Mouse (Mus musculus) urinary bladder, adult 18-20 months (tissue): ENCODE measurements around the gene Med12.
A peak's percentile ranks its signal among the peaks of the same experiment; 100 is the strongest.
"Not testable (repeated sequence)": the region's sequence is repeated elsewhere in the genome, so short reads cannot be mapped to it uniquely, and the experiment has no call there.

Experiments used
- DNase-seq, 2 experiments: peaks; one replicate each; pipeline ENCODE4 v3.0.0; 2022; ENCODE audit warnings: low spot score in 2 of 2, mixed read lengths in 2 of 2

Med12 gene

DNA sequence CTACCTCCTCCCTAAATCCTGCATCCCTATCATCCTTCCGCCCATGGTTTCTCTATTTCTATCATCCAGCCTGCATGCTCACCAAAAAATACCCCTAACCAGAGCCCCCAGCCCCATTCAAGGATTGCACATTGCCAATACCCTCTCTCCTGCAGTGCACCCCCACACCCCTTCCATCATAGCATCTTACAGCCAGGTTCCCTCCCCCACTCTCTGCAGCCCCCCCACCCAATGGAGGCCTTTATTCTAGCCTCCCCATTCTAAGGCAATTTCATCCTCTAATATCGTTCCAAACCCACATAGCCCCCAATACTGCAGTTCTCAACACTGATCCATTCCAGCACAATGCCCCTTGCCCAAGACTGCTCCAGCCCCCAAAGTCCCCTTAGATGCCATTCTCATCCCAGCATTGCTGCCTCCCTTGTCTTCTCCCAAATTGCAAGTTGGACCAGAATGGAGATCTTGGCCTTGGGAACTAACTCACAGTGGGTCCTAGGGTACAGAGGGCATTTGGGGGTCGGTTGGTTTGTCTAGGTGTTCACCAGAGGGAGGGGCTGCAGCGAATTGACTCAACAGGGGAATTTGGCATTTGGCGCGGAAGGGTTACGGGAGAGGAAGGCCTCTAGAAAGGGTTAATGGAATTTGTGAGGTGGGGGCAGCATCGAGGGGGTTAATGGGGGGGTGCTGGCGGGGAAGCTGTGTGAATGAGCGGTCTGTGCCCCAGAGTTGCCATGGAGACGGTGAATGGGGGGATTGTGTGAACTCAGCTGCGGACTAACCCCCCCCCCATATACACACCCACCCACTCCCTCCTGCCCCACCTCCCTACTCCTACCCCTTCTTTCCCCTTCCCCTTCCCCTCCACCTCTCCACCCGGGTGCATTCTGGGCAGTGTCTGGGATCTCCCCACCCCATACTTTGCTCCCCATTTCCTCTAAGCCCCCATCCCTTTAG, 25.9 kb downstream of the Med12 start:
- DNase-seq: no peak

- no peak for DNase-seq
These were observed 26.7 kb downstream of the Med12 start for GRCm38 (mm10) chrX:101300427-101301030.

DNA sequence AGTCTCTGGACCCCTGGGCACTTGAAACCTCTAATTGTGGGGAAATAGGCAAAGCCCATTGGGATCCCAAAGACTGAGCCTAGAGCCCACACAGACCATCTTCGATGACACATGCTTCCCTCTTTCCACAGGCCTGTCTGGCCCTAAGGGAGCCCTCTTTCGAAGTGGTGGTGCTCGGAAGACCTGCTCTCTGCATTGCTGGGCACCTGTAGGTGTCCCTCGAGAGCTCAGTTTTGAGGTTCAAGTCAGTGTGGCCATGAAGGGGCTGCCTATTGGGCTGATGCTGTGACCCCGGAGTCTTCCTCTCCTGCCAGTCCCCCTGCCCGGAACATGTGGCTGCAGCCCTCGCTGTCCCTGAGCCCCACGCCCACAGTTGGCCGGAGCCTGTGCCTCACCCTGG, 27.8 kb downstream of the Med12 start:
- no peak for DNase-seq

- no peak for DNase-seq
These were observed 30.8 kb downstream of the Med12 start for GRCm38 (mm10) chrX:101304646-101305045.

DNA sequence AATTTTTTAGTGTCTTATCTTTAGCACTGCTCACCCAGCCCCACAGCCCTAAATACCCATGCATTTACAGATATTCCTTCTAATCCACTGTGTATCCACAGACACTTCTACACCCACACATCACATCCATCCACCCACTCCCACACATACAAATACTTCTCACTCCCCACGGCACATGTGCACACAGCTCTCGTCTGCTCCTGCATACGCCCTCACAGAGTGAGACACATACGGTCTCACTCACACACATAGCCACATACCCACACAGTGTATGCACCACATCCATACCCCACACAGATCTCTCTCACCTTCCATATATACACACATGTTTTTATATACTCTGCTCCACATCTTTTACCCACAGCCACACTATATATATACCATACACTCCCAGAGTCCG, 35.5 kb downstream of the Med12 start:
- DNase-seq: no peak

- no peak for DNase-seq
These were observed 40.0 kb downstream of the Med12 start for GRCm38 (mm10) chrX:101313625-101314359.

- no peak for DNase-seq
These were observed 45.9 kb downstream of the Med12 start for GRCm38 (mm10) chrX:101319775-101320174.

- no peak for DNase-seq
These were observed 52.4 kb downstream of the Med12 start for GRCm38 (mm10) chrX:101325989-101326899.

GRCm38 (mm10) chrX:101329372-101330028, 55.7 kb downstream of the Med12 start:
- peak; percentile 14 to 25 for DNase-seq

DNA sequence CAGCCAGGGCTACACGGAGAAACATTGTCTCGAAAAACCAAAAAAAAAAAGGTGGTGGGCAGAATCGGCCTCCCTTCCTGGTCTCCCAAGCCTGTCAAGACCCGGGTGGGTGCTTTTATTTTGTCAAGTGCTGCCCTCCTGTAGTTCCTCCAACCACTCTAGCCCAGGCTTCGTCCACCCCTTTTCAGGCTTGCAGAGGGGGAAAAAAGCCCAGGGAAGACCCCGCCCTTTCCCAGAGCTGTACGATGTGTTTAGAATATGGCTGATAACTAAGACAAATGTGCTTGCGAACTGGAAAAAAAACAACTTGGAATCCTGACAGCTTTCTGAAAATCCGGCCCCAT, 58.2 kb downstream of the Med12 start:
- DNase-seq: no peak

- peak; percentile 47 to 80 for DNase-seq
These were observed 58.8 kb downstream of the Med12 start for GRCm38 (mm10) chrX:101332375-101333211.

DNA sequence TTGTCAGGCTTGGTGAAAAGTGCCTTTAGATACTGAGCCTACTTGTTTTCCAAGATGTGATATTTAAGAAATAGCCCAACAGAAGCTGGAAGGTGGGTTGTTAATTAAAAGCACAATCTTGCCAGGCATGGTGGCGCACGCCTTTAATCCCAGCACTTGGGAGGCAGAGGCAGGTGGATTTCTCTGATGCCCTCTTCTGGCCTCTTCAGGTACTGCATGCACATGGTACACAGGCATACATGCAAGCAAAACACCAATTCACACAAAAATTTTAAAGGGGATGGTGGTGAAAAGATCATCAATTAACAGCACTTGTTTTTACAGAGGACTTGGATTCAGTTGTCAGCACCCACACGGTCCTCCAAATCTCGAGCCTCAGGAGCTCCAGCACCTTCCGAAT, 60.8 kb downstream of the Med12 start:
- no peak for DNase-seq

DNA sequence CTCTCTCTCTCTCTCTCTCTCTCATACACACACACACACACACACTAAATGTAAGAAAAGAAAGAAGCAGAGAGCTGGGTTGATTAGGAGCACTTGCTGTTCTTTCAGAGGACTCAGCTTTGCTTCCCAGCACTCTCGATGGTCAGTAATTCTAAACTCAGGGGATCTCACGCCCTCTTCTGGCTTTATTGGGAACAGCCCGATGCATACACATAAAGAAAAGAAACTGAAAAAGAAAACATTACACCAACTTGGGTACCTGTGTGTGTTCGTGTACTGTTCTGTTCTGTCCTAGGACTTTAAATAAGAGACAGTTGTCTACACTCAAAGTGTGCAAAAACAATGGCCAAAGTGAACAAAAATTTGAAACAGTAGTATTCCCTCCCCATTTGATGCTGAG, 64.8 kb downstream of the Med12 start:
- DNase-seq: no peak

DNA sequence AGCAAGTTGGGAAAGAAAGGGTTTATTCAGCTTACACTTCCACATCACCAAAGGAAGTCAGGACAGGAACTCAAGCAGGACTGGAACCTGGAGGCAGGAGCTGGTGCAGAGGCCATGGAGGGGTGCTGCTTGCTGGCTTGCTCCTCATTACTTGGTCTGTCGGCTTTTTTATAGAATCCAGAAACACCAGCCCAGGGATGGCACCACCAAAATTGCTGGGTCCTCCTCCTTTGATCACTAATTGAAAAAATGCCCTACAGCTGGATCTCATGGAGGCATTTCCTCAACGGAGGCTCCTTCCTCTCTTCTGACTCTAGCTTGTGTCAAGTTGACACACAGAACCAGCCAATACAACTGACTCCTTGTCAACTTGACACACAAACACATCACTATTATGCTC, 69.0 kb downstream of the Med12 start:
- DNase-seq: not testable (repeated sequence)

- no peak for DNase-seq
These were observed 71.6 kb downstream of the Med12 start for GRCm38 (mm10) chrX:101345456-101345855.

- no peak for DNase-seq
These were observed 72.6 kb downstream of the Med12 start for GRCm38 (mm10) chrX:101346475-101346874.
